8 mouse cellular contexts compared by ENCODE assay signal in genomic region chr7:28665620-28666579, GRCm38 (mm10). TPM values are rescaled to one million over a fixed set of nuclear protein-coding genes. Genes with fewer than 3 reads are reported as not detected.
A peak's percentile ranks its signal among the peaks of the same experiment; 100 is the strongest.
DNase-seq lines count a peak whose midpoint lies in the region; ATAC-seq and TF ChIP-seq lines count a peak whose summit lies in the region.

No protein-coding gene starts in this region.

- H3K27ac ChIP-seq in liver, postnatal 0 days (ENCODE audit: low read depth) = no peak overlapping the region
- no peak overlapping the region for H3K27ac ChIP-seq in liver, embryonic 12.5 days
- H3K27ac ChIP-seq in embryonic facial prominence, embryonic 15.5 days (replicated peaks) = peak overlapping the region; percentile 75
- no peak overlapping the region for H3K27ac ChIP-seq in limb, embryonic 12.5 days
- H3K27ac ChIP-seq in stomach, embryonic 15.5 days = peak overlapping the region; percentile 17; the same call in 1 of the 2 replicates

- no peak overlapping the region for H3K4me3 ChIP-seq in liver, postnatal 0 days (ENCODE audit: low read depth, low read length)
- no peak overlapping the region for H3K4me3 ChIP-seq in liver, embryonic 12.5 days
- peak overlapping the region; percentile 28 for H3K4me3 ChIP-seq in embryonic facial prominence, embryonic 15.5 days (replicated peaks)
- peak overlapping the region; percentile 12 for H3K4me3 ChIP-seq in limb, embryonic 12.5 days (replicated peaks)
- no peak overlapping the region for H3K4me3 ChIP-seq in stomach, embryonic 15.5 days (replicated peaks)

- no peaks in the 10 kb centered on the region for H3K36me3 ChIP-seq in liver, postnatal 0 days (replicated peaks; ENCODE audit: insufficient read depth, low read length)
- H3K36me3 ChIP-seq in liver, embryonic 12.5 days = no peaks in the 10 kb centered on the region
- no peaks in the 10 kb centered on the region for H3K36me3 ChIP-seq in embryonic facial prominence, embryonic 15.5 days
- no peaks in the 10 kb centered on the region for H3K36me3 ChIP-seq in limb, embryonic 12.5 days
- no peaks in the 10 kb centered on the region for H3K36me3 ChIP-seq in stomach, embryonic 15.5 days

- 20% methylated on average over 15 of the region's 15 CpGs for WGBS in liver, postnatal 0 days (ENCODE audit: insufficient replicate concordance)
- 20% methylated on average over 15 of the region's 15 CpGs for WGBS in liver, embryonic 12.5 days (ENCODE audit: insufficient replicate concordance)
- WGBS in embryonic facial prominence, embryonic 15.5 days = 9% methylated on average over 15 of the region's 15 CpGs
- 12% methylated on average over 15 of the region's 15 CpGs for WGBS in limb, embryonic 12.5 days
- WGBS in stomach, embryonic 15.5 days = 16% methylated on average over 15 of the region's 15 CpGs

- no peak for TF ChIP-seq CTCF in liver, postnatal 0 days (IDR thresholded peaks at IDR 0.05; ENCODE audit: low read depth)

- no peak for DNase-seq in liver, postnatal 0 days
- no peak for DNase-seq in cerebellum, postnatal 25 days
- no peak for DNase-seq in spleen, postnatal 36 days (ENCODE audit: low spot score in 2 of 2)

- TF ChIP-seq EP300 in liver, postnatal 0 days (IDR thresholded peaks at IDR 0.05; ENCODE audit: low read depth) = no peak

- H3K4me2 ChIP-seq in liver, postnatal 0 days (ENCODE audit: low read depth, low read length) = 0 out of 2 replicates have a peak overlapping the region, but pooled peaks have one; percentile 13
- no peak overlapping the region; the same call in 1 of the 2 replicates for H3K4me2 ChIP-seq in liver, embryonic 12.5 days
- H3K4me2 ChIP-seq in embryonic facial prominence, embryonic 15.5 days (replicated peaks) = peak overlapping the region; percentile 51
- H3K4me2 ChIP-seq in limb, embryonic 12.5 days = peak overlapping the region; percentile 53
- peak overlapping the region; percentile 35 for H3K4me2 ChIP-seq in stomach, embryonic 15.5 days

- H3K4me1 ChIP-seq in liver, postnatal 0 days (ENCODE audit: insufficient read depth) = no peaks in the 10 kb centered on the region
- no peaks in the 10 kb centered on the region for H3K4me1 ChIP-seq in liver, embryonic 12.5 days
- peaks cover 16% of the 10 kb centered on the region for H3K4me1 ChIP-seq in embryonic facial prominence, embryonic 15.5 days
- H3K4me1 ChIP-seq in limb, embryonic 12.5 days (replicated peaks) = peaks cover 14% of the 10 kb centered on the region
- peaks cover 4% of the 10 kb centered on the region; the same call in 1 of the 2 replicates for H3K4me1 ChIP-seq in stomach, embryonic 15.5 days

- H3K9me3 ChIP-seq in liver, postnatal 0 days (ENCODE audit: low read length) = no peaks in the 10 kb centered on the region
- H3K9me3 ChIP-seq in liver, embryonic 12.5 days (replicated peaks) = no peaks in the 10 kb centered on the region
- H3K9me3 ChIP-seq in embryonic facial prominence, embryonic 15.5 days (replicated peaks) = no peaks in the 10 kb centered on the region
- 0 out of 2 replicates have a peak, but pooled peaks cover 3% of the 10 kb centered on the region for H3K9me3 ChIP-seq in limb, embryonic 12.5 days
- H3K9me3 ChIP-seq in stomach, embryonic 15.5 days = no peaks in the 10 kb centered on the region

- ATAC-seq in liver, postnatal 0 days = no peak
- no peak for ATAC-seq in liver, embryonic 12.5 days
- peak; percentile 43 for ATAC-seq in activated CD4-positive, CD25-positive, alpha-beta regulatory T cell, adult 4 months
- peak; percentile 84 for ATAC-seq in embryonic facial prominence, embryonic 15.5 days (ENCODE audit: insufficient number of reproducible peaks, low FRiP score, low TSS enrichment, low read depth)
- ATAC-seq in limb, embryonic 12.5 days (ENCODE audit: insufficient number of reproducible peaks, insufficient read depth, low FRiP score, low TSS enrichment, low read depth) = no peak; the same call in 1 of the 2 replicates
- peak; percentile 14; the same call in 1 of the 2 replicates for ATAC-seq in stomach, embryonic 15.5 days (ENCODE audit: insufficient read depth, low FRiP score, low read depth)

- H3K9ac ChIP-seq in liver, postnatal 0 days (replicated peaks) = no peak overlapping the region
- no peak overlapping the region for H3K9ac ChIP-seq in liver, embryonic 12.5 days
- no peak overlapping the region for H3K9ac ChIP-seq in embryonic facial prominence, embryonic 15.5 days
- H3K9ac ChIP-seq in limb, embryonic 12.5 days (replicated peaks) = no peak overlapping the region
- H3K9ac ChIP-seq in stomach, embryonic 15.5 days = no peak overlapping the region

- peaks cover 4% of the 10 kb centered on the region; the same call in 1 of the 2 replicates for H3K27me3 ChIP-seq in liver, postnatal 0 days (ENCODE audit: insufficient read depth, low read length)
- H3K27me3 ChIP-seq in liver, embryonic 12.5 days (replicated peaks) = peaks cover 14% of the 10 kb centered on the region
- no peaks in the 10 kb centered on the region for H3K27me3 ChIP-seq in embryonic facial prominence, embryonic 15.5 days
- H3K27me3 ChIP-seq in limb, embryonic 12.5 days = 0 out of 2 replicates have a peak, but pooled peaks cover 2% of the 10 kb centered on the region
- no peaks in the 10 kb centered on the region for H3K27me3 ChIP-seq in stomach, embryonic 15.5 days (replicated peaks)

RNA-seq across cellular contexts. Expression of gene Fbxo27, which starts 26.7 kb away (rescaled TPM):
- polyA plus RNA-seq in liver, postnatal 0 days (2015; fragmentation: Nextera tagmentation; extraction: Ambion mirVana) = 0.19 and 0.24 TPM in 2 replicates
- 0.28 and 0.48 TPM in 2 replicates for polyA plus RNA-seq in liver, embryonic 12.5 days (2016; fragmentation: Nextera tagmentation; extraction: Ambion mirVana)
- polyA plus RNA-seq in activated CD4-positive, CD25-positive, alpha-beta regulatory T cell, adult 4 months (2017; shearing (Covaris generic)) = 1 to 10 TPM; 1.1 to 2.9 TPM
- polyA plus RNA-seq in embryonic facial prominence, embryonic 15.5 days (2015; fragmentation: Nextera tagmentation; extraction: Ambion mirVana) = 8.8 and 9.1 TPM in 2 replicates
- polyA plus RNA-seq in limb, embryonic 12.5 days (2016; fragmentation: Nextera tagmentation; extraction: Ambion mirVana) = 4.9 and 6.4 TPM in 2 replicates
- polyA plus RNA-seq in stomach, embryonic 15.5 days (2015; fragmentation: Nextera tagmentation; extraction: Ambion mirVana) = 4.3 and 4.8 TPM in 2 replicates

RNA-seq across cellular contexts. Expression of gene Acp7, which starts 34.8 kb away (rescaled TPM):
- not detected in 2 replicates for polyA plus RNA-seq in liver, postnatal 0 days (2015; fragmentation: Nextera tagmentation; extraction: Ambion mirVana)
- polyA plus RNA-seq in liver, embryonic 12.5 days (2016; fragmentation: Nextera tagmentation; extraction: Ambion mirVana) = not detected in 2 replicates
- polyA plus RNA-seq in activated CD4-positive, CD25-positive, alpha-beta regulatory T cell, adult 4 months (2017; shearing (Covaris generic)) = not detected
- 1.3 and 1.9 TPM in 2 replicates for polyA plus RNA-seq in embryonic facial prominence, embryonic 15.5 days (2015; fragmentation: Nextera tagmentation; extraction: Ambion mirVana)
- polyA plus RNA-seq in limb, embryonic 12.5 days (2016; fragmentation: Nextera tagmentation; extraction: Ambion mirVana) = not detected in 2 replicates
- polyA plus RNA-seq in stomach, embryonic 15.5 days (2015; fragmentation: Nextera tagmentation; extraction: Ambion mirVana) = 0.08 TPM in 1 of 2 replicates, not detected in the other

RNA-seq across cellular contexts. Expression of gene Fbxo17, which starts 50.7 kb away (rescaled TPM):
- 0.90 and 1.0 TPM in 2 replicates for polyA plus RNA-seq in liver, postnatal 0 days (2015; fragmentation: Nextera tagmentation; extraction: Ambion mirVana)
- polyA plus RNA-seq in liver, embryonic 12.5 days (2016; fragmentation: Nextera tagmentation; extraction: Ambion mirVana) = 1.7 and 1.9 TPM in 2 replicates
- 10 to 100 TPM in 1 of 2 experiments, 1 to 10 TPM in 1; 8.3 to 10.9 TPM for polyA plus RNA-seq in activated CD4-positive, CD25-positive, alpha-beta regulatory T cell, adult 4 months (2017; shearing (Covaris generic))
- polyA plus RNA-seq in embryonic facial prominence, embryonic 15.5 days (2015; fragmentation: Nextera tagmentation; extraction: Ambion mirVana) = 29.1 and 32.3 TPM in 2 replicates
- 24.0 TPM in 2 replicates for polyA plus RNA-seq in limb, embryonic 12.5 days (2016; fragmentation: Nextera tagmentation; extraction: Ambion mirVana)
- 8.0 and 8.9 TPM in 2 replicates for polyA plus RNA-seq in stomach, embryonic 15.5 days (2015; fragmentation: Nextera tagmentation; extraction: Ambion mirVana)

Comparison
In these comparisons a context has a peak if more than half of its experiments do, and no peak if none do; other contexts are left out.
1. ATAC-seq: peak in activated CD4-positive, CD25-positive, alpha-beta regulatory T cell, adult 4 months (single experiment), embryonic facial prominence, embryonic 15.5 days (single experiment) and stomach, embryonic 15.5 days (single experiment); none in liver, postnatal 0 days (single experiment), liver, embryonic 12.5 days (single experiment) and limb, embryonic 12.5 days (single experiment).
2. H3K27ac ChIP-seq: peak in embryonic facial prominence, embryonic 15.5 days (single experiment) and stomach, embryonic 15.5 days (single experiment); none in liver, postnatal 0 days (single experiment), liver, embryonic 12.5 days (single experiment) and limb, embryonic 12.5 days (single experiment).
3. H3K4me3 ChIP-seq: peak in embryonic facial prominence, embryonic 15.5 days (single experiment) and limb, embryonic 12.5 days (single experiment); none in liver, postnatal 0 days (single experiment), liver, embryonic 12.5 days (single experiment) and stomach, embryonic 15.5 days (single experiment).